Mouse (Mus musculus) gastrocnemius, adult 18-20 months (tissue): Measurements from ENCODE around the gene Krt81. TPM values are rescaled to one million over a fixed set of nuclear protein-coding genes. Genes with fewer than 3 reads are reported as not detected.

ENCODE experiments used
- DNase-seq: peaks from one replicate; pipeline ENCODE4 v3.0.0; 2021; ENCODE audit warnings: low spot score
- total RNA-seq, 2 experiments: library from RNA; stranded (reverse); gene quantifications; 2 replicates each; pipeline ENCODE4 v1.2.3; 2021

Gene Krt81
- total RNA-seq, 2 experiments from 2014 or later = not detected

DNA sequence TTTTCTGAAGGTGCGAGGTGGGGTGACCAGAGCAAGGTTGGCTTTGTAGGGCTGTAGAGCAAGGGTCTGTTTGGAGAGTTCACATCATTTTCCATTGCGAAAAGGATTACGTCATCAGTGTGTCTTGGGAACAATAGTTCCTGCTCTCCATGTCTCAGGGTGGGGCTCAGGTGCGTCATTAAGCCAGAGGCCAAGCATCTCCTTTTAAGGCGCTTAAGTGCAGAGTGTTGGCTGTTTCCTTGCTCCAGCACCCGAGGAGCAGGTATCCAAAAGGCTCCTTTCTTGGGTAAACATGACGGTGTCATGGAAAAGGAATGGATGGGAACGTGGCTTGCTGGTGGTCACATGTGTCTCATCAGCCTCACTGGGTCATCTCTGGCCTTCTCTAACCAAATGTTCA lies 8.8 kb downstream of the Krt81 start:
- DNase-seq = no peak

DNA sequence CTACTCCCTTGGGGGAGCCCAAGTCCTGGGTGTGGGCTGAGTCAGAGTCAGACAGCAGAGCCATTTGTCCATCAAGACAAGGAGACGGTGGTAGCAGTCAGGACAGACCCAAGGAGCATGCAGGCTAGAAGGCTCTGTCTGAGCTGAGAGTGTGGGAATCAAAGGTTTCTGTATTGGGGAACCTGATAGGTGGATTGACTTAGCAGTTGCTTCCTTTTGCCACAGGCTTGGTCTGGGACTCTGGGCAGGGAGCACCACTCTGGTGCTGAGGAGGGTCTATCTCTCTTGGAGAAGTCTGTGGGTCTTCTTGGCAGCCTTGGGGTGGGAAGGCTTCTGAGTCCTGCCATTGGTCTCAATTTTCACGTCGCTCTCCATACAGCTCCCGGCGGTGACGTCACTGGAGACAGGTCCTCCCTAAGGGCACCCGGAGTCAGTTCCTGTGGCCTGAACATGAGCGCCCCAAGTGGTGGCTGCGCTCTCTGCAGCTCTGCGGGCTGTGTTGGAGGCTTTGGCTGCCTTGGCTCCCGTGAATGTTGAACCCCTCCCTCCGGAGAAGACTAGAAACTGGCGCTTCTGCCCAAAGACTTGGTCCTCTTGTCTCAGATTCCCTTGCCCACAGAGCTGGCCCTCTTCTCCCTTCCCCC lies 10.3 kb downstream of the Krt81 start:
- DNase-seq = peak; percentile 75

DNA sequence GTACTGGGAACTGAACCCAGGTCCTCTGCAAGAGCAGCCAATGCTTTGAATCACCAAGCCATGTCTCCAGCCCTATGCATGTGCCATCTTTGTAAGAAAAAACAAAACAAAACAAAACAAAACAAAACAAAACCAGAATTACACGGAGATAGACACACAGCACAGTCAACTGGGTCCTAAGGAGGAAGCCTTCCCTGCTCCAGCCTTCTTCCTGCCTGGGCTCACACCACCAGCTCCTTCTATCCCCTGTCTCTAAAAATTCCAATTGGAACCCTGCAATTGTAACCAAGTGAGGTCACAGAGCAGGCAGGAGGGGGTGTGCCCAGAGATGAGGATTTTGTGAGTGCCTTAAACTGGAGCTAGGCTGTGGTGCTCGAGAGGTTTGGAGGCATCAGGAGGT lies 16.1 kb downstream of the Krt81 start, which contains the start of gene Krt88:
Gene Krt88, plus strand, starts transcription at position 301 of the 400 bp plus-strand sequence.
- DNase-seq = no peak

DNA sequence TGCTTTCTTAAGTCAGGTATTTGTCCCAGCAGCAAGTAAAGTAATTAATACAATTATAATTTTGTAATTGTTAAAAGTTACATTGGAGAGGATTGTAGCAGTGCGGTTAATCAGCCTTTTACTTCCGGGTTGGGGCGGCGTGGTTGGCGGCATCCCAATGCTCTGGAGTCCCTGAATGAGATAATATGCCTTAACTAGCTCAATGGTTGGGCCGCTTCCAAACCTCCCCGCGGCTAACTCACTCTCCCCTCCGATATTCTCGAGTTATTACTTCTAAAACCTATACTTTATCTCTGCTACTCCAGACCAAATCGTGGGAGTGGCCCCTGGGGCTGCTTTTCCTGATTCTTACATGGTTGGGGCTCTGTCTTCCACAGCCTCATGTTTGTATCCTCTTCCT lies 17.0 kb downstream of the Krt81 start:
- DNase-seq = peak; percentile 6

DNA sequence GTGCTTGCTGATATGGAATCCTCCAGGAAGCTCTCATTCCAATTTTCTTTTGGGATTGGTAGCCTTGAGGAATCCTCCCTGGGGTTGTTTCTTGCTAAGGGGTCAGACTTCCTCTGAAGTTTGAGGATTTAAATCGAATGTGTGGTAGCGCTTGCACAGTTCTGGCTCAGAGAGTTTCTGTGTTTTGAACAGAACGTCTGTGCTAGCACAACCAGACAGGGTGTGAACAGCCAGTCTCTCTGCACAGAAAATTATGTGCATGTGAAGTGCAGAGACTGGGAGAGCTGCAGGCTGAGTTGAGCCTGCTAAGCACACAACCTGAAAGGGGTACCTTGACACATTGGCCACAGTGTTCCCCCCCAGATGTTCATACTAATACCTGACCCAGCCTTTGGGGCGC lies 22.7 kb downstream of the Krt81 start:
- no peak for DNase-seq

DNA sequence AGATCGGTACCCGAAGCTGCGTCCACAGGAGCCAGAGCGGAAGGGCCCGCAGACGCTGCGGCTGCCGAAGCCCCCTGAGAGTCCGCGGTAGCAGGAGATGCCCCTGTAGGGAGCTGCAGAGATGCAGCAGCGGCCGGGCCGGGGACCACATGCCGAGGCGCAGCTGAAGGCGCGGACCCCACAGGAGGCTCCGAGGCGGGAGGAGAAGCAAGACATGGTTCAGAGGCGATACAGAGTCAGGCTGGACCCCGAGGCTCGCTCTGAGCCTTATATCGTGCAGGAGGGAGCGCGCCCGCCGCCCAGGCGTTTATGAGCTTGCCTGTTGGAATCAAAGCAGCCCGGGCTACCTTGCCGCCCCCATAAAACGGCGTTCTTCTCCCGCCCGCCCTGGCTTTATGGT lies 25.0 kb downstream of the Krt81 start, which contains the start of gene Krt87:
Gene Krt87, minus strand, starts transcription at position 250 of the 400 bp plus-strand sequence.
- DNase-seq = no peak

DNA sequence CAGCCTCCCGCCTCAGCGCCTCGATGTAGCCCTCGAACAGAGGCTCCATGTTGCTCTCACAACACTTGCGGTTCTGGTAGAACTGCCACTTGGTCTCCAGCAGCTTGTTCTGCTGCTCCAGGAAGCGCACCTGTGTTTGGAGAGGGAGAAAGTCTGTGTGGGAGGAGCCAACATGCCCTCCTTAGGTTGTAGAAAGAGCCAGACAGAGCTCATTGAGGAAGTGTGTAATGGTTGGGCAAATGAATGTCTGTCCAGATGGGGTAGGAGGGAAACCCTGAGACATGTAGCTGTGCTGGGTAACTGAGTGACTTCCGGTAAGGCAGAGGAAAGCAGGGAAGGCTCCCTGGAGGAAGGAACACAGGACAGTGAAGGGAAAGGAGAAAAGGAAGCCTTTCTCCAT lies 26.9 kb downstream of the Krt81 start:
- no peak for DNase-seq

DNA sequence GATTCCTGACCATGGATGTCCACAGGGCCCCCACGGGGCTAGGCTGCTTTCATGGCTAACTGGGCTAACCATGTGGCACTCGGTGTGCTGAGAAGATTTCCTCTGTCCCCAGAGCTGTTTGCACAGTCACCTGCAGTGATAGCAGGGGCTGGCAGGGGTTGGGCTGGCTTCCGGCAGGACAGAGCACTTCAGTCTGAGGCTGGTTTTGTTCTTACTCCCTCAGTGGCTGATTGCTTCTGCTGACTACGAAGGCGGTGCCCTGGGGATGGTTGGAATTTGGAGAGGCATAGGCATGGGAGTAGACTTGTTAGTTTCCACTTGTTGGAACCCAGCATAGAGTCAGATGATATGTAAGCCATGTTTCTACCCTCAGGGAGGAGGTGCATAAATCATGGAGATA lies 38.6 kb downstream of the Krt81 start:
- DNase-seq = no peak

DNA sequence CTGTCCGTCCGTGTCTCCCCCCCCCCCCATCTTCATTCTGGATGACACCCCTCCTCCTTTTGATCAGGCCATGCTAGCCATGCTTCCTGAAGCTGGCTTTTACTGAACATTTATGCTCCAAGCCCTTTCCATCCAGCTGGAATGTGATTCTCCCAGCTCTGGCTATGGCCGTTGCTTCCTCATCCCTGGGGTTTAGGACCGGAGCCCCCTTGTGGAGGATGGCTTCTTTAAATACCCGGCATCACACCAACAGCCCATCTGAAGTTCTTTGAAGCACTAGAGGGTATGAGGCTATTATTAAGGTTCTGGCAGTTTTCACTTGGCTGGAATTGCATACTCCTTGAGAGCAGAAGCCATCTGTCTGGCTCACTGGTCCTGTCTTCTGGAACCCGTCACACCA lies 42.6 kb downstream of the Krt81 start:
- DNase-seq = no peak

DNA sequence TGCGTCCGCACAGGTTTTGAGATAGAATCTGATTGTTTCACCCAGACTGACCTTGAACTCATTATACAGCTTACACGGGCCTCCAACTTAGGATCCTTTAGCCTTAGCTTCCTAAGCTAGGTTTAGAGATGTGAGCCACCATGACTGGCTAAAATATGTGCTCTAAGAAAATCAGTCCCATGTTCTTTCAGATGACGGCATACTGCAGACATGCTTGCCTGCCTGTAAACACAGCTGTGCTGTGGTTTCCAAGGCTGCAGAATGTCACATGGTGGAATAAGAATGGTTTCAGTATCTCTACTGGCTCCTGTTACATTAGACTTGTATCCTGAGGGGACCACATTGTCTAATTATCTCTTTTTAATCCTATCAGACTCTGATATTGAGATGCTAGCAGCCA lies 44.6 kb downstream of the Krt81 start:
- DNase-seq = no peak

DNA sequence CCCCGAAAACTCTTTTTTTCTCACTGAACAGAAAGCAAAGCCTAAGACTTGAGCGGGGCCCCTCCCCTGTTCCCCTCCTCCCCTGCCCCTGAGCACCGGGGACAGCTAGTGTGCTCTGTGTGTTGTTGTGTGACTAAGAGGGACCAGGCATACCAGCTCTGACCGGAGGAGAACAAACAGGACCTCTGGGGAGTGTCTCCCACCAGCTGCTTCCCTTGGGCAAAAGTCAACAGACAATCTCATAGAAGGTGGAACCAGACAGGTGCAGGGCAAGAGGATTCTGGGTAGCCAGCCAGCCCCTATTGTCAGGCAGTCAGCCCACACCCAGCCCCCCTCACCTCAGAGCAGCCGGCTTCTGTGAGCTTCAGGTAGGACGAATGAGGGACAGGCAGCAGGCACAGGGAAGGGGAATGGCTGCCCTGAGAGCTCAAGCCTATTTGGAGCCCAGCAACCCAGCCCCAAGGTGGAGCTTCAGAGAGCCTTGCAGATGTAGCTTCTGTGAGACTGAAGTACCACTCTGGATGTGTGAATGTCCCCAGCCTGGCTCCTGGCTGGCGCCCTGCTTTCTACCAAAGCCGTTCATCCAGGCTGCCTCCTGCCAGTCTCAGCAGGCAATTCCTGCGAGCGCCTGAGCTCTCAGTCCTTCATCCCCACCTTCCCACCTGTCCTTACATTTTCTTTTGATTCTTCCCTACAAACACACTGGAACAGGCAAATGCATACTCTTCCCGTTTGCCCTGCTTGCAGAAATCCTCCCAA lies 48.6 kb downstream of the Krt81 start:
- DNase-seq = no peak

DNA sequence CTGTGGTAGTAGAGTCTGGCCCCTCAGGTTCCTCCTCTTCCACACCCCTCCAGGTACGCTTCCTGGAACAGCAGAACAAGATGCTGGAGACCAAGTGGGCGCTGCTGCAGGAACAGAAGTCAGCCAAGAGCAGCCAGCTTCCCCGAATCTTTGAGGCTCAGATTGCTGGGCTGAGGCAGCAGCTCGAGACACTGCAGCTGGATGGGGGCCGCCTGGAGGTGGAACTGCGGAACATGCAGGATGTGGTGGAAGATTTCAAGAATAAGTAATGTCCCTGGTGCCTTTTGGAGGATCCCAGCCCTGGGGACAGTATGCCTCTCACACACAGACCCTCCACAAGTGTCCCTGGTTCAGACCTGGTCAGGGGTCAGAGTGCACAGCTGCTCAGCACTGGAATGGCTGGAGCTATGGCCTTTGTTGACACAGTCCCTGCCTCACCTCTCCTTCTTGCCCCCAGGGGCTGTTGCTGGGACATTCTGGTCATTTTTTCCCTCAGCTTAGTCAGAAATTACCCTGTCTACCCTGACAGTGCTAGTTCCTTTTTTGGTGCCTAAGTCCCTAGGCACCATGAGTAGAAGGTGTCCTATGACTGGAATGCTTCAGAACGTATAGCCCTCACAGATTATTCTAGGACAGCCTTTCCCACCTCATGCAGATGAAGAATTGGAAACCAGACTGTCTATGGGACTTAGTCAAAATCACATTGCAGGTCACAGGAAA lies 49.5 kb downstream of the Krt81 start:
- no peak for DNase-seq

DNA sequence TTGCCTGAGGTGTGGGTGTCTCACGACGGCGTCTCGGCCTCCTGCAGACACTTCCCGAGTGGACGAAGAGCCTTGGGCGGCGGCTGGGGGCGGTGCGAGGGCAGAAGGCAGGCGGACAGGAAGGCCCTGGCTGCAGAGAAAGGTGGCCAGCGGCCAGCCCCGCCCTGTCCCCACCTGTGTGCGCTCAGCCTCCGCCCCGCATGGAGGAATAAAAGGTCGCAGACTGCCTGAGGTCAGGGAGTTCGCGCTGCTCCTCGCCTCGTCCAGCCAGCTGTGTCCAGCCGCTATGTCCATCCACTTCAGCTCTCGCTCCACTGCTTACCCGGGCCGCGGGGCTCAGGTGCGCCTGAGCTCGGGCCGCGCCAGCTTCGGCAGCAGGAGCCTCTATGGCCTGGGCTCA lies 51.4 kb downstream of the Krt81 start:
- DNase-seq = no peak

DNA sequence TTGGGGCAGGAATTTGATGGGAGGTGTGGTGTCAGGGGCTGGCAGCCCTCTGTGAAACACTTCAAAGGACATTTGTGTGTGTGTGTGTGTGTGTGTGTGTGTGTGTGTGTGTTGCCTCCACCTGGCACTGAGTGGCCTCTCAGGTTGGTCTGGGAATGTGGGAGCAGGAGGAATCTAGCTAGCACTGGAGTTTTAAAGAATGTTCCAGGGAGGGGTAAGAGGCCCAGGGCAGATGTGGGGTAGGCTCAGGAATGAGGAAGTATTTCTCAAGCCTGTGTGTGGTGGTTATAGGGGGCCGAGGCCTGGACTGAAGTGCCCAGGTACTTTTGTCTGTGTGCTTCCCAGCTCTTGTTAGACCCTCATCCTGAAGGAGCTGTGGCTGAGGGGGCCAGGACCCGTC lies 52.8 kb downstream of the Krt81 start, which contains the start of gene Krt7:
Gene Krt7, plus strand, starts transcription at position 269 of the 400 bp plus-strand sequence.
- DNase-seq = no peak

Other genes starting within 250 kb of the Krt81 start
- 1 to 10 TPM; 4.4 to 5.1 TPM for gene Grasp, start 239.6 kb downstream of the Krt81 start, total RNA-seq
- 100 to 1,000 TPM; 206 to 234 TPM for gene Nr4a1, start 209.5 kb downstream of the Krt81 start, total RNA-seq
- gene Atg101, start 179.5 kb downstream of the Krt81 start, total RNA-seq = 10 to 100 TPM; 25.0 to 31.3 TPM
- gene 6030408B16Rik, start 170.5 kb downstream of the Krt81 start, total RNA-seq = under 1 TPM; 0.26 to 0.27 TPM
- 1 to 10 TPM; 1.4 to 3.8 TPM for gene Krt80, start 93.6 kb downstream of the Krt81 start, total RNA-seq
- under 1 TPM in 1 of 2 experiments, not detected in 1; 0.14 TPM for gene Krt7, start 52.7 kb downstream of the Krt81 start, total RNA-seq
- gene Krt87, start 24.9 kb downstream of the Krt81 start, total RNA-seq = not detected
- not detected for gene Krt88, start 16.0 kb downstream of the Krt81 start, total RNA-seq
- not detected for gene Krt86, start 9.7 kb upstream of the Krt81 start, total RNA-seq
- gene Krt83, start 27.8 kb upstream of the Krt81 start, total RNA-seq = not detected
- not detected for gene Gm49425, start 53.5 kb upstream of the Krt81 start, total RNA-seq
- gene Krt84, start 69.1 kb upstream of the Krt81 start, total RNA-seq = not detected
- not detected for gene Krt82, start 86.9 kb upstream of the Krt81 start, total RNA-seq
- not detected for gene Krt90, start 99.2 kb upstream of the Krt81 start, total RNA-seq
- not detected for gene Krt75, start 110.2 kb upstream of the Krt81 start, total RNA-seq
- not detected for gene Gm5414, start 164.4 kb upstream of the Krt81 start, total RNA-seq
- gene Gm5478, start 183.6 kb upstream of the Krt81 start, total RNA-seq = not detected
- not detected for gene Krt6b, start 216.5 kb upstream of the Krt81 start, total RNA-seq
- gene Krt6a, start 230.6 kb upstream of the Krt81 start, total RNA-seq = not detected
- under 1 TPM in 1 of 2 experiments, not detected in 1; 0.09 TPM for gene Krt5, start 249.1 kb upstream of the Krt81 start, total RNA-seq